Mouse (Mus musculus): Measurements from ENCODE around the gene Dhrs7c. TPM values are rescaled to one million over a fixed set of nuclear protein-coding genes. Genes with fewer than 3 reads are reported as not detected.

The Dhrs7c gene
- total and polyA plus RNA-seq, 3 experiments: not detected

DNA sequence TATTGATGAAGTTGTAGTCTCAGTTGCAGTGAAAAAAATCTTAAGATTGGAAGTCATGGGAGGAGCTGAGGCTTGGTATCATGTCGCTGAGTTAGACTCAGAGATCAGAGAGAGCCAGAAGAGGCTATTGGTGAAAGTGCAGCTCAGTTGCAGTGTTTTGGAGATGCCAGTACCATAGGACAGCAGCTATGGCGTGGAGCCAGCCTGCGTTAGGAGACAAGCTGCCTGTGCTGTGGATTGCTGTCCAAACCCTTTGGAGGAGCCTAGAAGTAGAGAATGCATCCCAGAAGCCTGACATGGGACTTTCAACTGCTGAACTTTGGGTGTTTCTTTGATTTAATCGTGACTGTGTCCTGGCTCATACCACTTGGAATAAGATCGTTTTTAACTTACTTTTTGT, 33.8 kb downstream of the Dhrs7c start:
- H3K4me2 ChIP-seq (ENCODE audit: insufficient read depth, low read depth, poor library complexity, severe bottlenecking): no peak overlapping the region
- no peak overlapping the region for H3K4me3 ChIP-seq (replicated peaks in 1 of 3; ENCODE audit: low read depth in 2 of 3, low read length in 2 of 3, poor library complexity in 1 of 3)
- no peaks in the 10 kb centered on the region for H3K79me2 ChIP-seq (replicated peaks; ENCODE audit: control insufficient read depth, extremely low read depth, insufficient read depth, poor library complexity, severe bottlenecking)
- in situ Hi-C loops (cut with MboI; ENCODE audit: low pct_ligation_motif_present, low pct_unique_long_range_greater_than_20kb, low sequenced_read_pairs): no loop called here
- no peak for DNase-seq (ENCODE audit: extremely low read depth)
- H3K36me3 ChIP-seq (replicated peaks in 1 of 2; ENCODE audit: control insufficient read depth in 1 of 2, insufficient read depth in 1 of 2, low read length in 1 of 2): no peaks in the 10 kb centered on the region
- H3K27ac ChIP-seq (ENCODE audit: insufficient read depth, low read depth): no peak overlapping the region
- H3K27me3 ChIP-seq (replicated peaks): peaks cover 6% of the 10 kb centered on the region
- no peaks in the 10 kb centered on the region for H3K9me3 ChIP-seq (replicated peaks; ENCODE audit: low read length)
- dilution Hi-C loops (cut with MboI; ENCODE audit: extremely low pct_ligation_motif_present, extremely low pct_unique_long_range_greater_than_20kb, low sequenced_read_pairs): no loop called here
- peaks cover 0 to 4% of the 10 kb centered on the region in 2 experiments; a peak in 1 of 4 replicates for H3K4me1 ChIP-seq (ENCODE audit: control insufficient read depth in 1 of 2, insufficient read depth in 2 of 2)
- H3K9ac ChIP-seq (ENCODE audit: insufficient read depth, low read depth): no peak overlapping the region
- TF ChIP-seq ZMIZ1 (IDR thresholded peaks at IDR 0.05; ENCODE audit: low read depth, low read length): no peak

GRCm38 (mm10) chr11:67835408-67836078, 37.6 kb downstream of the Dhrs7c start:
- Histone ChIP-seq H3K4me2 (ENCODE audit: insufficient read depth, low read depth, poor library complexity, severe bottlenecking) (no peak overlapping the region), H3K27me3 (replicated peaks) (peaks cover 6% of the 10 kb centered on the region), H3K4me1 (ENCODE audit: control insufficient read depth in 1 of 2, insufficient read depth in 2 of 2) (no peaks in the 10 kb centered on the region), H3K4me3 (replicated peaks in 1 of 3; ENCODE audit: low read depth in 2 of 3, low read length in 2 of 3, poor library complexity in 1 of 3) (no peak overlapping the region), H3K9ac (ENCODE audit: insufficient read depth, low read depth) (no peak overlapping the region), H3K27ac (ENCODE audit: insufficient read depth, low read depth) (no peak overlapping the region), H3K36me3 (replicated peaks in 1 of 2; ENCODE audit: control insufficient read depth in 1 of 2, insufficient read depth in 1 of 2, low read length in 1 of 2) (no peaks in the 10 kb centered on the region), H3K9me3 (replicated peaks; ENCODE audit: low read length) (no peaks in the 10 kb centered on the region), H3K79me2 (replicated peaks; ENCODE audit: control insufficient read depth, extremely low read depth, insufficient read depth, poor library complexity, severe bottlenecking) (no peaks in the 10 kb centered on the region)
- TF ChIP-seq NELFE (IDR thresholded peaks at IDR 0.05; ENCODE audit: low read depth, low read length) (no peak), EP300 (IDR thresholded peaks at IDR 0.05; ENCODE audit: low read length) (no peak), NRF1 (IDR thresholded peaks at IDR 0.05; ENCODE audit: low read depth, low read length) (no peak), PAX5 (IDR thresholded peaks at IDR 0.05; ENCODE audit: low read length) (no peak), CHD2 (IDR thresholded peaks at IDR 0.05; ENCODE audit: low read length) (no peak), E2F4 (IDR thresholded peaks at IDR 0.05; ENCODE audit: insufficient replicate concordance, low read depth, low read length) (no peak), TBP (conservative IDR thresholded peaks at IDR 0.05; ENCODE audit: low read depth, low read length) (no peak)
- dilution Hi-C loops (cut with MboI; ENCODE audit: extremely low pct_ligation_motif_present, extremely low pct_unique_long_range_greater_than_20kb, low sequenced_read_pairs) (no loop called here), in situ Hi-C loops (cut with MboI; ENCODE audit: low pct_ligation_motif_present, low pct_unique_long_range_greater_than_20kb, low sequenced_read_pairs) (no loop called here)
- no peak for DNase-seq (ENCODE audit: extremely low read depth)

GRCm38 (mm10) chr11:67839810-67840209, 41.8 kb downstream of the Dhrs7c start:
- H3K4me1 ChIP-seq (ENCODE audit: control insufficient read depth in 1 of 2, insufficient read depth in 2 of 2): no peaks in the 10 kb centered on the region
- H3K79me2 ChIP-seq (replicated peaks; ENCODE audit: control insufficient read depth, extremely low read depth, insufficient read depth, poor library complexity, severe bottlenecking): no peaks in the 10 kb centered on the region
- H3K4me3 ChIP-seq (replicated peaks in 1 of 3; ENCODE audit: low read depth in 2 of 3, low read length in 2 of 3, poor library complexity in 1 of 3): no peak overlapping the region
- H3K9me3 ChIP-seq (replicated peaks; ENCODE audit: low read length): no peaks in the 10 kb centered on the region
- H3K9ac ChIP-seq (ENCODE audit: insufficient read depth, low read depth): no peak overlapping the region
- in situ Hi-C loops (cut with MboI; ENCODE audit: low pct_ligation_motif_present, low pct_unique_long_range_greater_than_20kb, low sequenced_read_pairs) (no loop called here), dilution Hi-C loops (cut with MboI; ENCODE audit: extremely low pct_ligation_motif_present, extremely low pct_unique_long_range_greater_than_20kb, low sequenced_read_pairs) (no loop called here)
- TF ChIP-seq IRF4 (IDR thresholded peaks at IDR 0.05; ENCODE audit: low read depth, low read length) (no peak), MEF2A (IDR thresholded peaks at IDR 0.05; ENCODE audit: borderline replicate concordance, low read depth, low read length) (no peak), CTCF (conservative IDR thresholded peaks at IDR 0.05 in 1 of 2, IDR thresholded peaks at IDR 0.05 in 1 of 2; ENCODE audit: low read depth in 2 of 2, low read length in 2 of 2) (no peak), POLR2AphosphoS2 (IDR thresholded peaks at IDR 0.05; ENCODE audit: low read depth, low read length) (no peak), NELFE (IDR thresholded peaks at IDR 0.05; ENCODE audit: low read depth, low read length) (no peak), RCOR1 (conservative IDR thresholded peaks at IDR 0.05; ENCODE audit: low read depth, low read length) (no peak), PAX5 (IDR thresholded peaks at IDR 0.05; ENCODE audit: low read length) (no peak), NRF1 (IDR thresholded peaks at IDR 0.05; ENCODE audit: low read depth, low read length) (no peak), TCF12 (IDR thresholded peaks at IDR 0.05; ENCODE audit: low read depth, low read length) (no peak), CHD2 (IDR thresholded peaks at IDR 0.05; ENCODE audit: low read length) (no peak), GABPA (IDR thresholded peaks at IDR 0.05; ENCODE audit: insufficient replicate concordance, low read depth, low read length) (no peak), CHD1 (IDR thresholded peaks at IDR 0.05; ENCODE audit: low read depth, low read length) (no peak), HCFC1 (IDR thresholded peaks at IDR 0.05; ENCODE audit: low read depth, low read length) (no peak)
- no peaks in the 10 kb centered on the region for H3K27me3 ChIP-seq (replicated peaks)
- no peaks in the 10 kb centered on the region for H3K36me3 ChIP-seq (replicated peaks in 1 of 2; ENCODE audit: control insufficient read depth in 1 of 2, insufficient read depth in 1 of 2, low read length in 1 of 2)
- no peak for DNase-seq (ENCODE audit: extremely low read depth)
- H3K27ac ChIP-seq (ENCODE audit: insufficient read depth, low read depth): no peak overlapping the region
- H3K4me2 ChIP-seq (ENCODE audit: insufficient read depth, low read depth, poor library complexity, severe bottlenecking): no peak overlapping the region
